Mouse (Mus musculus): ENCODE data around the gene Rapgef3. TPM values are rescaled to one million over a fixed set of nuclear protein-coding genes. Genes with fewer than 3 reads are reported as not detected.

Rapgef3 gene
- total and polyA plus RNA-seq, 3 experiments, result 6.6 to 7.4 TPM; not detected in 1

GRCm38 (mm10) chr15:97809942-97810341 is 42.2 kb upstream of the Rapgef3 start (continued):
- TF ChIP-seq NRF1 (IDR thresholded peaks at IDR 0.05; ENCODE audit: insufficient read depth, low read depth, low read length, poor library complexity, severe bottlenecking) (no peak), GATA1 (IDR thresholded peaks at IDR 0.05; ENCODE audit: low read depth, low read length) (no peak), UBTF (IDR thresholded peaks at IDR 0.05; ENCODE audit: borderline replicate concordance, insufficient read depth, low read depth, low read length) (no peak)

- Histone ChIP-seq H3K36me3 (ENCODE audit: control insufficient read depth in 1 of 2, insufficient read depth in 2 of 2, low read length in 2 of 2) (peaks cover 0 to 54% of the 10 kb centered on the region in 2 experiments; a peak in 2 of 4 replicates), H3K27me3 (ENCODE audit: control insufficient read depth in 1 of 2, insufficient read depth in 2 of 2, low read length in 2 of 2) (no peaks in the 10 kb centered on the region), H3K4me1 (ENCODE audit: control insufficient read depth in 1 of 2, insufficient read depth in 2 of 2, low read length in 2 of 2) (no peaks in the 10 kb centered on the region)
Measured at GRCm38 (mm10) chr15:97809206-97809605, 41.4 kb upstream of the Rapgef3 start.

DNA sequence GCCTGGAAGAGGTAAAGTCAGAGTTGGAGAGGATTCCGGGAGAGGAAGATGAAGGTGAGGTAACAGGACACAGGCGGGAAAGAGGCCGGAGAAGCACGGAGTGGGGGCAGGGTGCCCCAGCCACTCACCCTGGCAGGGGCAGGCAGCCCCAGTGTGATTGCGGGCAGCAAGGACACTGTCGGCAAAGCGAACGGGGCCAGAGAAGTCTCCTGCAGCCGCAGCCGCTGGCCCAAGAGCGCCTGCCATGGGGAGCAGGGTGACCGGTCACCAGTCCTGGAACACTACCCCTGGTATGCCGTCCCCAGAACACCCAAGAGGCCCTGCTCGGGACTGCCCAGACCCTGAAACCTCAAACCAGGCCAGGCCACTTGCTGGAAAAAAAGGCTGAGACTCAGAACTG is 40.8 kb upstream of the Rapgef3 start:
- Histone ChIP-seq H3K4me1 (ENCODE audit: control insufficient read depth in 1 of 2, insufficient read depth in 2 of 2, low read length in 2 of 2) (no peaks in the 10 kb centered on the region), H3K9ac (ENCODE audit: control insufficient read depth, low read depth, low read length, poor library complexity, severe bottlenecking) (no peak overlapping the region), H3K27me3 (ENCODE audit: control insufficient read depth in 1 of 2, insufficient read depth in 2 of 2, low read length in 2 of 2) (no peaks in the 10 kb centered on the region), H3K36me3 (ENCODE audit: control insufficient read depth in 1 of 2, insufficient read depth in 2 of 2, low read length in 2 of 2) (peaks cover 0 to 50% of the 10 kb centered on the region in 2 experiments; a peak in 2 of 4 replicates), H3K27ac (ENCODE audit: control insufficient read depth, low read depth, low read length) (no peak overlapping the region), H3K4me3 (ENCODE audit: control insufficient read depth in 1 of 2, insufficient read depth in 1 of 2, low read depth in 2 of 2, low read length in 2 of 2) (no peak overlapping the region), H3K9me3 (replicated peaks; ENCODE audit: insufficient read depth, low read length) (no peaks in the 10 kb centered on the region), H3K79me2 (ENCODE audit: control insufficient read depth, insufficient read depth, low read length, poor library complexity) (peaks cover 9% of the 10 kb centered on the region; the same call in 1 of the 2 replicates)
- DNase-seq (ENCODE audit: low read depth, low spot score), result no peak
- no peak for TF ChIP-seq RAD21 (IDR thresholded peaks at IDR 0.05; ENCODE audit: low read depth, low read length)

More at GRCm38 (mm10) chr15:97809206-97809605, 41.4 kb upstream of the Rapgef3 start:
- Histone ChIP-seq H3K9ac (ENCODE audit: control insufficient read depth, low read depth, low read length, poor library complexity, severe bottlenecking) (no peak overlapping the region), H3K79me2 (ENCODE audit: control insufficient read depth, insufficient read depth, low read length, poor library complexity) (peaks cover 14% of the 10 kb centered on the region; the same call in 1 of the 2 replicates), H3K4me3 (ENCODE audit: control insufficient read depth in 1 of 2, insufficient read depth in 1 of 2, low read depth in 2 of 2, low read length in 2 of 2) (no peak overlapping the region), H3K9me3 (replicated peaks; ENCODE audit: insufficient read depth, low read length) (no peaks in the 10 kb centered on the region), H3K27ac (ENCODE audit: control insufficient read depth, low read depth, low read length) (no peak overlapping the region)
- TF ChIP-seq POLR2A (IDR thresholded peaks at IDR 0.05; ENCODE audit: control insufficient read depth in 1 of 2, insufficient read depth in 1 of 2, low read depth in 1 of 2, low read length in 2 of 2, poor library complexity in 1 of 2), result no peak
- TF ChIP-seq MYC (IDR thresholded peaks at IDR 0.05; ENCODE audit: low read depth, low read length), result no peak
- TF ChIP-seq MAZ (IDR thresholded peaks at IDR 0.05; ENCODE audit: low read depth, low read length), result no peak
- TF ChIP-seq ELF1 (IDR thresholded peaks at IDR 0.05; ENCODE audit: low read depth, low read length), result no peak
- no peak for TF ChIP-seq MAFK (IDR thresholded peaks at IDR 0.05; ENCODE audit: borderline replicate concordance, low read depth, low read length)
- no peak for TF ChIP-seq NELFE (IDR thresholded peaks at IDR 0.05; ENCODE audit: low read depth, low read length)
- no peak for TF ChIP-seq ZNF384 (IDR thresholded peaks at IDR 0.05; ENCODE audit: low read depth, low read length)
- TF ChIP-seq CHD2 (IDR thresholded peaks at IDR 0.05; ENCODE audit: low read length), result no peak
- no peak for TF ChIP-seq TBP (IDR thresholded peaks at IDR 0.05; ENCODE audit: low read depth, low read length)
- no peak for TF ChIP-seq TAL1 (IDR thresholded peaks at IDR 0.05; ENCODE audit: low read length)
- TF ChIP-seq MAX (IDR thresholded peaks at IDR 0.05; ENCODE audit: low read length), result no peak
- no peak for TF ChIP-seq MYB (IDR thresholded peaks at IDR 0.05; ENCODE audit: low read depth, low read length)
- no peak for TF ChIP-seq E2F4 (IDR thresholded peaks at IDR 0.05; ENCODE audit: borderline replicate concordance, low read depth, low read length)
- no peak for DNase-seq (ENCODE audit: low read depth, low spot score)

All from MEL (cell line).